Mouse (Mus musculus): Measurements from ENCODE around the gene Stx12. TPM values are rescaled to one million over a fixed set of nuclear protein-coding genes. Genes with fewer than 3 reads are reported as not detected.
A peak's percentile ranks its signal among the peaks of the same experiment; 100 is the strongest.
"Not testable (repeated sequence)": the region's sequence is repeated elsewhere in the genome, so short reads cannot be mapped to it uniquely, and the experiment has no call there.

The Stx12 gene
- 10 to 100 TPM; 35.8 to 38.3 TPM for total RNA-seq (2021)
- long read RNA-seq, experiment 1, transcript Stx12-201 (9 exons, 2,934 nt) = major isoform, 53 of 57 reads
- long read RNA-seq, experiment 1, partial matches to known transcripts = 2 of 57 reads
- long read RNA-seq, experiment 1, other reads (novel, unspliced or antisense) = 2 of 57 reads
- long read RNA-seq, experiment 2, transcript Stx12-201 (9 exons, 2,934 nt) = major isoform, 61 of 65 reads
- long read RNA-seq, experiment 2, partial matches to known transcripts = 4 of 65 reads
- long read RNA-seq, experiment 2, other reads (novel, unspliced or antisense) = 0 of 65 reads

DNA sequence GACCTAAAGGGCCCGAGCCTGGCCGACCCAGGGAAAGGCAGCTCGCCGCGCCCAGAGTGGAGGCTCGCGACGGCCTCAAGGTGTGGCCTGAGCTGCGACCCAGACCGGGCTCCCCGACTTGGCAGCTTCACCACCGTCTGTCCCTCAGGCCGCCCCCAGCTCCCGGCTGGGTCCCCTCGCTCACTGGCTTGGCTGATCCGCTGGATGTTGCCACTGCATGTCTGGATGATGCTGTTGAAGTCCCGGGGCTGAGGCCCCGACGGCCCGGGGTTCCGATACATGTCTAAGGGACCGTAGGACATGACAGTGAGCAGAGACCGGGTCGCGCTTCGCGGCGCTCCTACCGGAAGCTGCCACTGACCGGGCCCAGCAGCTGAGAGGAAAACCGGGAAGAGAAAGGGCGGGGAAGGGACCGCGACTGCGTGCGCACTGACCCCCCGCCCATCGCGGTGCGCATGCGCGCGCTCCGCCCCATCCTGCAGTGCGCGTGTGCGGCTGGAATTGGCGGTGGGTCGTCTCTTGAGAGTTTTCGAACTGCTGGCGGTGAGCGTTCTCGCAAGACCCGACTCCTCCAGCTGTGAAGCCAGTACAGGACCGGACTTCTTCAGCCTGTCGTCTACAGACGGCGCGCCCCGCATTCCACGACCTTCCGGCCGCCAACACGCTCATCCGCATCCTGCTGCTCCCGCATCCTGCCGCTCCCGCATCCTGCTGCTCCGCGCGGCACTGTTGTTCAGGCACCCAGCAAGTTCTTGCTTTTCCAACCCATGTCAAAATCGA lies at the start of gene Stx12:
Gene Stx12 (minus strand): TSS at position 446 of the 780 bp plus-strand sequence.
- peak; percentile 93 to 95 for DNase-seq
- intact Hi-C loops (cut with DNase I) = no loop called here

DNA sequence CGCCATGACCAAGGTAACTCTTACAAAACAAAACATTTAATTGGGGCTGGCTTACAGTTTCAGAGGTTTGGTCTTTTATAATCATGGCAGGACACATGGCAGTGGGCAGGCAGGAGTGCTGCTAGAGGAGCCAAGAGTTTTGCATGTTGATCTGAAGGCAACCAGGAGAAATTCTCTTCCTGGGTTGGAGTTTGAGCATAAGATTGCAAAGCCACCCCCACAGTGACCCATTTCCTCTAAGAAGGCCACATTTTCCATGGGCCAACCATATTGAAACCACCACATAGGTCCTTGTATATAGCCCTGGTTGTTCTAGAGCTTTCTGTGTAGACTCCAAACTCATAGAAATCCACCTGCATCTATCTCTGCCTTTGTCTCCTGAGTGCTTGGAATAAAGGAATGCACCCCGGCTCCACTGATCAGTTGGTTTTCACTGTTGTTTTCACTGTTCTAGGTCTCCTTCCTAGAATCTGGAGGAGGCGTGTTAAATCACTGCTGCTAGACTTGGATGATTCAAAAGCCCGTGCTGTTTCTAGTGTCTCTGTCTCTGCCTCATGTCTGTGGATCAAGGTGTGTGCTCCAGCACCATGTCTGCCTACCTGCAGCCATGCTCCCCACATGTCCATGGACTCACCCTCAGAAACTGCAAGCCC lies 48.6 kb upstream of the Stx12 start:
- no peak for DNase-seq
- intact Hi-C loops (cut with DNase I) = no loop called here

DNA sequence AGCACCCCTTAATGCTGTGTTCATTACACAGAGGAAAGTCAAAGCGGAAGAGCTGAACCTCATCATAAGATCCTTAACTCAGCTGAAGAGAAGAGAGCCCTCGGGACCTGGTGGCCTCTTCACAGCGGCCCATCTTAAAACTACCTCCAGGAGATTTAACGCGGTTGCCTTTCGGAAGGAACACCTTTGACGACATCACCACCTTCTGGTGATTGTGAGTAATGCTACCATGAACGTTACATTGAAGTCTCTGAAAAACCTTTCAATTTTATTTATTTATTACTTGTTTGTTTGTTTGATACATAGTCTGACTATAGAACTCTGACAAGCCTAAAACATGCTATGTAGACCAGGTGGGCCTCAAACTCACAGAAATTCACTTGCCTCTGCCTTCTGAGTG lies 46.5 kb upstream of the Stx12 start:
- DNase-seq = peak; percentile 46 to 70
- intact Hi-C loops (cut with DNase I) = loop anchor here (2.0 kb wide), 1 partner anchor 154 kb away; no protein-coding TSS in a partner anchor

- DNase-seq = not testable (repeated sequence)
Observed at GRCm38 (mm10) chr4:132926520-132926919, 42.2 kb upstream of the Stx12 start.

DNA sequence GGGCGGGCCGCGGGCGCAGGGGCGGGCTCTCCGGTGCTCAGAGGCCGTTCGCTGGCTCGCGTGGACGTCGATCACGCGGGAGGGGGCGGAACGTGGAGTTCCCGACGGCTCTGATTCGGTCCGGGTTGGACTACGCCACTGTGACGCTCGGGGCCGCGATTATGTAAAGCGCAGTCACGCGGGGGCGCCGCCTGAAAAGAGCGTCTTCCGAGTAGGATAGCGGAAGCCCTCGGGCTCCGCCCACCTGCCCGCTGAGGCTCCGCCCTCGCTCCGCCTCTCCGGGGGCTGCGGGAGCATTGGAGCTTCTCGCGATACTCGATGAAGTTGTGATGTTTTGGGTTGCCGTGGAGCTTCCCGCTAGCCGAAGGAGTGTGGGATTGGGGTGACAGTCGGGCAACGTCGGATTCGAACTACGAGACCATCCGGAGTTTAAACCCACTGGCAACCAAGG lies 38.3 kb upstream of the Stx12 start, which contains the start of gene Fam76a:
Gene Fam76a (minus strand): TSS at position 1 of the 451 bp plus-strand sequence.
- intact Hi-C loops (cut with DNase I) = loop anchor here (5.0 kb wide), 1 partner anchor 80 kb away; the partner anchor contains the start of gene Ppp1r8
- peak; percentile 100 for DNase-seq

More at GRCm38 (mm10) chr4:132926520-132926919, 42.2 kb upstream of the Stx12 start:
- intact Hi-C loops (cut with DNase I) = not testable (repeated sequence)

DNA sequence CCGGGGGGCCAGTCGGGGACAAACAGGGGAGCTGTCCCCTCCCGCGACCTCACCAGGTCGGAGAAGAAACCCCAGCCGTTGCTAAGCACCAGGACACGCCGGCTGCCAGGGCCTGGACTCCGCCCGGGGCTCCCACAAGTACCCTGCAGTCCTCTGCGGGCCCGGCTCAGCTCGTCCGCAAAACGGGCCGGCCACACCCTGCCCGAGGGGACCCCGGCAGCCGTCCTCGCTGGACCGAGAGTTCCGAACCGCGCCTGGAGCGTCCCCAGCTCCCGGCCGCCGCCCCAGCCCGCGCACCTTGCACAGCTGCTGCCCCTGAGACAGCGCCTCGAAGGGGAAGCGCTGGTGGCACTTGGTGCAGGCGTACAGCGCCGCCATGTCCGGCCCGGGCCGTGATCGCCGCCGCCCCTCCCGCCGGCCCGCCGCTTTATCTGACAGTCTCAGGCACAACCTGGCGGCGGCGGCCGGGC lies 37.8 kb upstream of the Stx12 start:
- DNase-seq = peak in 1 of 2 experiments; percentile 58
- intact Hi-C loops (cut with DNase I) = loop anchor here (5.0 kb wide), 1 partner anchor 80 kb away; the partner anchor contains the start of gene Ppp1r8

DNA sequence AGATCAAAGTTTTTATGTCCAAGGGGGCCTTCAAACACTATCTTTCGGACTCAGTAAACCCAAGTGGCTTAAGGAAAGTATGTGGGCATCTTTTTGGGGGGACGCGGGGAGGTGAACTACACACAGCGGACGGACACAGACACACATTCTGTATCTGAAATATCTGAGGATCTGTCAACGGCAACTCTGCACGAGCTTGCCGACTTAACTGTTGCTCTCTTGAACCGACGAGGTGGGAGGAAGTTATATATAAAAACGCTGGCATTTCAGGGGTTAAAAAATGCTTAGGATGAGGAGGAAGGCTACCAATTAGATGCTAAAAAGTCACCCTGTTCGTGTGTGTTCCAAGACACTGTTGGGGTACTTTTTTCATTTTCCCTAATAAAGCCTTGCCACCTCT lies 37.2 kb upstream of the Stx12 start:
- intact Hi-C loops (cut with DNase I) = loop anchor here (2.0 to 5.0 kb wide), 2 partner anchors 35 to 79 kb away; partner anchors contain the start of gene Ppp1r8
- DNase-seq = no peak

DNA sequence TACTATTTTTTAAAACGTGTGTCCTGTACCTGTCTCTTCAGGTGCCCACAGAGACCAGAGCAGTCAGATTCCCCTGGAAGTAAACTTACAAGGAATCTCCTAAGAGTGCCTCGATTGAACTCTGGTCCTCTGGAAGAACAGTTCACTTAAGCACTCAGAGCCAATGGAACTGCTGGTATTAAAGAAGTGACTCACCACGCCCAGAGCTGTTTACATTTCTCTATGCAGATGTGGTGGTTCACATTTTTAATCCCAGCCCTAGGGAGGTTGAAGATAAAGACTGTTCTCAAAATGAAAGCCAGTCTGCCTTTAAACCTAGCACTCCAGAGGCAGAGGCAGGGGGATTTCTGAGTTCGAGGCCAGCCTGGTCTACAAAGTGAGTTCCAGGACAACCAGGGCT lies 35.9 kb upstream of the Stx12 start:
- intact Hi-C loops (cut with DNase I) = loop anchor here (2.0 to 5.0 kb wide), 2 partner anchors 33 to 78 kb away; partner anchors contain the start of gene Ppp1r8
- no peak for DNase-seq

- DNase-seq; intact Hi-C loops (cut with DNase I): not testable (repeated sequence)
Observed at GRCm38 (mm10) chr4:132918493-132918892, 34.2 kb upstream of the Stx12 start.

DNA sequence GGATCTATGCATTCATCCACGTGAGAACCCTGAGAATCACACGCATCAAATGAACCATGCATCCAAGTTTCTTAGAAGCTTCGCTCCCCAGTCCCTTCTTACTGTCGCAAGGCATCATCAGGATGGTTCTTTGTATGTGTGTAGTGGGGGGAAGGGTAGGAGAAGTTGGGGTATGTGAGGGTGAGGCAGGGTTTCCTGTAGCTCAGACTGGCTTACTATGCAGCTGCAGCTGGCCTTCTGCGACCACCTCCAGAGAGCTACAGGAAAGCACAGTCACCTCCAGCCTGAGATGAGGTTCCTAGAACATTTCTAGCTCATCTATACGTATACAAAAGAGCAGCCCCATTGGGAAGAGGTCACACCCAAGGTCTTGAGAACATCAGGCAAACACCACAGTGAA lies 27.8 kb upstream of the Stx12 start:
- DNase-seq = no peak
- intact Hi-C loops (cut with DNase I) = no loop called here

DNA sequence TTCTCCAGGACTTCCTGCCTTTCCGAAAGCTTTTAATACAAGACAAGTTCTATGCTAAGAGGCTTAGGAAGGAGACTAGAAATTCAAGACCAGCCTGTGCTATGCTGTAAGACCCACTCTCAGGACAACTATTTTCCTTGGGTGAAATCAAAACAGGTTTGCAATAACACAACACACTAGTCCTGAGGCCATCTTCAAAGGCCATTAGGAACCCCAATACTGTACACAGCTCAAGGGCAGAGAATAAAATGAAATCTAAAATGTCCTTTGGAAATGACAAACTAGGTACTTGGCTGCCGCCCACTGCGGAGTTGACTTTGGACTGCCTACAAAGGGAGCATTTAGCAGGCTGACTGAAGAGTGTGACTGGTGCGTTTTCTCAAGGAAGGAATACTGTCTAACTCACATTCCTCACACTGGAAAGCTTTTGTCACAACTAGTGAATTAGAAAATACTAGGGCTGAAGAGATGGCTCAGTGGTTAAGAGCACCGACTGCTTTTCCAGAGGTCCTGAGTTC lies 21.6 kb upstream of the Stx12 start:
- no peak for DNase-seq
- intact Hi-C loops (cut with DNase I) = no loop called here

- intact Hi-C loops (cut with DNase I) = no loop called here
- peak; percentile 33 to 56 for DNase-seq
Observed at GRCm38 (mm10) chr4:132904765-132905309, 20.5 kb upstream of the Stx12 start.

GRCm38 (mm10) chr4:132904071-132904470 lies 19.8 kb upstream of the Stx12 start:
- no peak for DNase-seq
- intact Hi-C loops (cut with DNase I) = no loop called here

DNA sequence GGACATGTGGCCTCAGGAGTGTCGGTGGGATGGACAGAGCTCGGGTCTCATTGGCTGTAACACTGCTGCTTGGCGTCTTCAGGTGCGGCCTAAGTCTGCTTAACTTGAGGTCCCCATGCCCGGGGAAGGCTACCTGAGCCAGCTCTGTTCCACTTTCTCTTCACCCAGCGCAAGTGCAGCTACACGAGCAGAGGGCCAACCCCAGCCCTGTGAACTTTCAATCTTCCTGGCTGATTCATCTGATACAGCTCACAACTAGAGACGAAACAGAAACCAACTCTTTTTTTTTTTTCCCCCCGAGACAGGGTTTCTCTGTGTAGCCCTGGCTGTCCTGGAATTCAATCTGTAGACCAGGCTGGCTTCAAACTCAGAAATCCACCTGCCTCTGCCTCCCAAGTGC lies 13.9 kb upstream of the Stx12 start:
- intact Hi-C loops (cut with DNase I) = no loop called here
- DNase-seq = no peak

GRCm38 (mm10) chr4:132894402-132894801 lies 10.1 kb upstream of the Stx12 start:
- DNase-seq = no peak
- intact Hi-C loops (cut with DNase I) = no loop called here

DNA sequence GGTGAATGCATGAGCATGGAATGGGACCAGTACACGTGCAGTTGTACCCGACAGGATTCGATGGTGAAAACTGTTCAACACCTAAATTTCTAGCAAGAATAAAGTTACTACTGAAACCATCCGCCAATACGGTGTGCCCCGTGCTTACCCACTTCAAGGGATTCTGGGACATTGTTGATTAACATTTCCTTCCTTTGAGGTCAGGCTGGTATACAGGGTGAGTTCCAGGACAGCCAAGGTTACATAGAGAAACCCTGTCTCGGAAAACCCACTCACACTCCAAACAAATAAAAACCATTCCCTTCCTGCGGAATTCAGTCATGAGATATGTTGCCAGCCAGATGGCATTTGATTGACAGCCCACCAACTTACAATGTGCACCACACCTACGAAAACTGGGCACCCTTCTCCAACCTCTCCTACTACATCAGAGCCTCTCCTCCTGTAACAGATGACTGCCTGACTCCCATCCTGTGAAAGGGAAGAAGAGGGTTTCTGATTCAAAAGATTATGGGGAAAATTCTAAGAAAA lies 600 bp upstream of the Stx12 start:
- intact Hi-C loops (cut with DNase I) = no loop called here
- DNase-seq = no peak

DNA sequence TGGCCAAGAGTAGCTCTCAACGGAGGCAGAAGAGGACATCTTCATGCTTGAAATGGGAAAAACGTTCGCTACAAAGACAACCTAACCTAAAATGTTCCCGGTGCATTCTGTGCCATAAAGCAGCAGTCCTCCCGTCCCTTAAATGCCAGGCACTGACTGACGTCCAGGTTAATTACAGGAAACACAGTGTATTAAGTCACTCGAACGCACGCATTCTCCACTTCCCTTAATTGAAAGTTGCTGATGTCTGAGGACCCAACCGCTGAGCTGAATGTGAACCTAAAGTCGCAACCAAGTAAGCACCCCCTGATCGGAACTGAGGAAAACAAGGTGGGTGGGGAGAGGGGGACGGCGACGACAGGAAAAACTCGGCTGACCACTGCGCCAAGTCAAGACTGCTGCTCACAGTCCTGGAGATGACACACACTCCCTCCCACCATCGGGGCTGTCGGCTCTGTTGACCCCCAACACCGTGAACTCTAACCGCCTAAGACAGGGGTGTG lies 697 bp downstream of the Stx12 start:
- DNase-seq = no peak
- intact Hi-C loops (cut with DNase I) = no loop called here

DNA sequence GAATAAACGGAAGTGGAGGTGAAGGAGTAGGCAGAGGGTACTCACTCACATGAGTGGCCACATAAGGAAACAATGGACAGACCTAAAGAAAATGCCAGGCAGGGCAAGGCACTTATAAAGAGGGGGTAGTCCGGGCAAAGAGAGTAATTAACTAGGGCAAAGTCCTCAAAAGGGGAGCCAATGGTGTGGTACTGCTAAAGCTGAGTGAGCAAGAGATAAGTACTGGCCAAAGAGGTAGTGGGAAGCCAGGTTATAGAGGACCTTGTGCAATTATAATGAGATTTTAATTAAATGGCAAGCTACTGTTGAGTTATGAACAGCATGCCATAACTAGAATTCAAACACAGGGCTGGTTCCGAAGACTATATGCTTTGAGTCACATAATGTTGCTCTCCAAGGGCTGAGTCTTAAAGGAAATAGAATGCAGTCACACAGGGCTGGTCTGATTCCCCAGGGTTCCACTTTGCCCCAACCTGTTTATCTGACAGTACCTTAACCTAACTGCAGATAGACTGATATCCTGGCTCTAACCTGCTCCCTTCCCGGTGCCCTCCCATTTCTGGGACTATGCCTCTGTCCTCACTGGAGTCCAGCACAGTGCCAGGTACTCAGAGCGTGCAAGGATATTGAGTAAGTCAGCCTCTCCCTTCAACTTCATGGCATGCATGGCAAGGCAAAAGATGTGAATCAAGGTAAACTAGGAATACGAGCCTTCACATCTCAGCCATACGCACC lies 9.8 kb downstream of the Stx12 start:
- DNase-seq = no peak
- intact Hi-C loops (cut with DNase I) = no loop called here
